Mouse (Mus musculus) testis, adult 2 months (tissue): Measurements from ENCODE around the gene Tns4.

Source experiments
- CTCF ChIP-seq: fragments of 200-500 bp; IDR thresholded peaks from 2 replicates; pipeline ENCODE4 v1.5.1; 2012; ENCODE audit warnings: low read depth, mild to moderate bottlenecking, inconsistent platforms, low read length, moderate library complexity; ENCODE audit not compliant: control insufficient read depth, insufficient read depth, insufficient replicate concordance
- POLR2A ChIP-seq: fragments of 200-500 bp; IDR thresholded peaks from 2 replicates; pipeline ENCODE4 v1.6.1; 2012; ENCODE audit warnings: low read depth, mild to moderate bottlenecking, inconsistent platforms, low read length, moderate library complexity; ENCODE audit not compliant: control insufficient read depth

- TF ChIP-seq CTCF (no peak), POLR2A (no peak)
Measured at GRCm38 (mm10) chr11:99040346-99040974, 48.6 kb downstream of the Tns4 start.
